Mouse (Mus musculus) G1E (cell line): ENCODE data around the gene St7.

Experiments
- CTCF ChIP-seq: IDR thresholded peaks from 2 replicates; pipeline ENCODE4 v1.5.1; 2012; ENCODE audit warnings: low read depth, low read length, inconsistent platforms, mixed read lengths
- GATA1 ChIP-seq: IDR thresholded peaks from 2 replicates; pipeline ENCODE4 v1.6.1; 2012; ENCODE audit warnings: borderline replicate concordance, low read length, inconsistent platforms, mixed read lengths
- GATA2 ChIP-seq: IDR thresholded peaks from 2 replicates; pipeline ENCODE4 v1.6.1; 2012; ENCODE audit warnings: low read depth, low read length, inconsistent platforms, borderline replicate concordance
- POLR2AphosphoS5 ChIP-seq: IDR thresholded peaks from 2 replicates; pipeline ENCODE4 v1.6.1; 2012; ENCODE audit warnings: low read depth, low read length, inconsistent platforms; ENCODE audit not compliant: insufficient replicate concordance
- TAL1 ChIP-seq: conservative IDR thresholded peaks from 2 replicates; pipeline ENCODE4 v1.6.1; 2012; ENCODE audit warnings: low read depth, low read length, inconsistent platforms, mixed read lengths

DNA sequence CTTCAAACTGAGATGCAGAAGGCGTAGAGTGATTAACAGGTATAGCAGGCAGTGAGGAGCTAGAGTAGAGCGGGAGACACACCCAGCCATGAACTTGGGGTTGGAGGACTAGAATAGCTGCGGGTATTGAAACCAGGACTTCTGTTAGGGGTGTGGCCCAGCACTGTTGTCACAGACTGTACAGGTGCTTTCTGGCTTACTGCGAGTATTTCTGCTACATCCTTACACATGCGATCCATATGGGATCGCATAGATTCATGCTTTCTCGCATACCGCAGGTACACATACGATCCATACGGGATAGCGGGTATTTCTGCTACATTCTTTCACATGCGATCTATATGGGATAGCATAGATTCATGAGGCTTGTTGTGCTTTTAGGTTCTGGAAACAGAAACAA is 24.4 kb upstream of the St7 start:
- TF ChIP-seq CTCF (no peak), GATA1 (no peak), TAL1 (no peak), POLR2AphosphoS5 (no peak), GATA2 (no peak)
